Mouse (Mus musculus) limb, embryonic 12.5 days (tissue): ENCODE measurements around the gene Mecom. TPM values are rescaled to one million over a fixed set of nuclear protein-coding genes. Genes with fewer than 3 reads are reported as not detected.

ENCODE experiments used
- ATAC-seq: fragments of 200-750 bp; cut with Nextera tagmentation; 2 replicates; pipeline ENCODE4 v1.8.0; 2017; ENCODE audit warnings: low read depth, moderate TSS enrichment; ENCODE audit not compliant: insufficient number of reproducible peaks, insufficient read depth, low FRiP score, low TSS enrichment
- H3K27ac ChIP-seq: fragments of 300-500 bp; sonication (generic); 2 replicates; pipeline ENCODE4 v1.5.1; 2016; ENCODE audit warnings: mild to moderate bottlenecking, moderate library complexity
- H3K27me3 ChIP-seq: fragments of 300-500 bp; sonication (generic); 2 replicates; pipeline ENCODE4 v1.6.1; 2016; ENCODE audit warnings: mild to moderate bottlenecking, moderate library complexity
- H3K36me3 ChIP-seq: fragments of 300-500 bp; sonication (generic); 2 replicates; pipeline ENCODE4 v1.6.1; 2016; ENCODE audit warnings: mild to moderate bottlenecking, moderate library complexity
- H3K4me1 ChIP-seq: fragments of 300-500 bp; sonication (generic); replicated peaks from 2 replicates; pipeline ENCODE4 v1.6.1; 2016
- H3K4me2 ChIP-seq: fragments of 300-500 bp; sonication (generic); 2 replicates; pipeline ENCODE4 v1.6.1; 2016; ENCODE audit warnings: mild to moderate bottlenecking, moderate library complexity
- H3K4me3 ChIP-seq: fragments of 300-500 bp; sonication (generic); replicated peaks from 2 replicates; pipeline ENCODE4 v1.5.1; 2016; ENCODE audit warnings: mild to moderate bottlenecking
- H3K9ac ChIP-seq: fragments of 300-500 bp; sonication (generic); replicated peaks from 2 replicates; pipeline ENCODE4 v1.6.1; 2016; ENCODE audit warnings: mild to moderate bottlenecking, moderate library complexity
- H3K9me3 ChIP-seq: fragments of 300-500 bp; sonication (generic); 2 replicates; pipeline ENCODE4 v1.6.1; 2016; ENCODE audit warnings: mild to moderate bottlenecking, moderate library complexity
- WGBS: fragments of 180-500 bp; shearing (Covaris S2); methylation state at CpG from one replicate; pipeline ENCODE4 v1.1.7; 2016; 5-methylcytosine and 5-hydroxymethylcytosine counted together
- polyA plus RNA-seq: library from polyadenylated mRNA; unstranded; fragments of >200 nt; fragmentation: Nextera tagmentation; extraction: Ambion mirVana; gene quantifications from 2 replicates; pipeline ENCODE4 v1.2.1, GENCODE M21; 2016

Mecom gene
- polyA plus RNA-seq, 1 experiment from 2014 or later, result 187 TPM

DNA sequence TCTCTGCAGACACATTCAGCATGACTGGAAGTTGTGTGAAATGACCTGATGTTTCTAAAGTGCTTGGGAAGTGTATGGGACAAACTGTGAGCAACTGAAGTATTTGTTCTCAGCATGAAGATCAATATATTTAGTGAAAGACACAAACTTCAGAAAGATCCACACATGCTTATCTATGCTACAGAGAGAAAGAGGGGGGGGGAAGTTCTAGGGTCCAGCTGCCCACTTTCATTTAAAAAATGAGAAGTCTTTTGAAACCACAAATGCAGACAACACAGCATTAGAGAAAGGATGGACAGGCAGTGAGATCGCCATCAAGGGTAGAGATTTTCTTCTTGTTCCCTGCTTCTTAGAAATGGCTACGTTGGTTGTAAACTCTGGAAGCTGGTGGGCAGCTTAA, 404.4 kb downstream of the Mecom start:
- H3K4me2 ChIP-seq, result no peak overlapping the region

DNA sequence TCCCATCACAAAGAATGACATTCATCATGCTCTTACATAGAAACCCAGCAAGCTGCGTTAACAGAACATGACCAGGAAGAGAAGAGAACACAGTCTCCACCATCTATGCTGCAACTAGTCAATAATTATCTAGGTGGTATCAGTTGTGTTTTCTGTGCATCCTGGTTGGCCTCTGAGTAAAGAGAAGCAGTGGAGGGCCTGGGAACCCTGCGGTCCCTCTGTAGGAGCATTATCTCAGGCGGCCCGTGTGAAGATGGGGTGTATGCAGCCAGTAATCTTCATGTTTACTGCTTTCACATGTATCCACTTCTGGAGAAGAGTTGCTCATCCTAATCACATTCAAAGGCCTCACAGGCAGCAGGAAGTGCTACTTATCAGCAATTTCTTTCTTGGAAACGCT, 407.5 kb downstream of the Mecom start:
- peaks cover 48% of the 10 kb centered on the region for H3K4me1 ChIP-seq
- no peaks in the 10 kb centered on the region; the same call in 1 of the 2 replicates for H3K9me3 ChIP-seq
- no peaks in the 10 kb centered on the region for H3K27me3 ChIP-seq
- ATAC-seq, result no peak
- no peak overlapping the region for H3K4me2 ChIP-seq
- no peaks in the 10 kb centered on the region for H3K36me3 ChIP-seq
- H3K9ac ChIP-seq, result no peak overlapping the region
- H3K4me3 ChIP-seq, result no peak overlapping the region
- peak overlapping the region; percentile 86 for H3K27ac ChIP-seq
- WGBS, result 78% methylated on average over 5 of the region's 5 CpGs

More for the DNA sequence above, 404.4 kb downstream of the Mecom start:
- Histone ChIP-seq H3K9ac (no peak overlapping the region), H3K36me3 (no peaks in the 10 kb centered on the region), H3K4me3 (no peak overlapping the region), H3K9me3 (no peaks in the 10 kb centered on the region; the same call in 1 of the 2 replicates), H3K27ac (peak overlapping the region; percentile 62), H3K27me3 (no peaks in the 10 kb centered on the region), H3K4me1 (peaks cover 51% of the 10 kb centered on the region)
- WGBS, result 72% methylated on average over 2 of the region's 2 CpGs
- no peak for ATAC-seq

DNA sequence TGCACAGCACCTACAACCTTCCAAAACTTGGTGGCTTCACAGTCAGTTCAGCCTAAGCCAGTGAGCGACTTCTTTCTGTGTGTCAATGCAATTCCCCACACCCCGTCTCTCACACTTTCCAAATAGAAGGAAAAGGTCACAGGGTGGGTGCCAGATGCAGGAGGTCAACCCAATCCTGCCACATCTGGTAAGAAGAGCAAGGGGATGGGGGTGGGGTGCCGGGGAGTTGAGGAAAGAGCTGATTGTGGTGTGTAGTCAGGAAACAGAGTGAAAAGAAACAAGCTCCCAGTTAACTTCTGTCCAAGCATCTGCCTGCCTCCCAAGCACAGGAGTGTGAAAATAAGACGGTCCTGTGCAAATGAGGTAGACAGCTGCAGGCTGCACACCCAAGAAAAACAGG, 408.1 kb downstream of the Mecom start:
- H3K4me1 ChIP-seq, result peaks cover 42% of the 10 kb centered on the region
- H3K9me3 ChIP-seq, result no peaks in the 10 kb centered on the region; the same call in 1 of the 2 replicates
- H3K9ac ChIP-seq, result no peak overlapping the region
- no peak overlapping the region for H3K4me2 ChIP-seq
- no peaks in the 10 kb centered on the region for H3K36me3 ChIP-seq
- no peak for ATAC-seq
- no peaks in the 10 kb centered on the region for H3K27me3 ChIP-seq
- 20% methylated on average over 4 of the region's 4 CpGs for WGBS
- H3K27ac ChIP-seq, result peak overlapping the region; percentile 86
- H3K4me3 ChIP-seq, result no peak overlapping the region

GRCm38 (mm10) chr3:30138588-30138987, 409.2 kb downstream of the Mecom start:
- no peaks in the 10 kb centered on the region for H3K27me3 ChIP-seq
- 46% methylated on average over 6 of the region's 6 CpGs for WGBS
- H3K4me3 ChIP-seq, result no peak overlapping the region
- H3K9ac ChIP-seq, result no peak overlapping the region
- H3K4me1 ChIP-seq, result peaks cover 31% of the 10 kb centered on the region
- H3K36me3 ChIP-seq, result no peaks in the 10 kb centered on the region
- peak; percentile 71; the same call in 1 of the 2 replicates for ATAC-seq
- no peak overlapping the region for H3K4me2 ChIP-seq
- peak overlapping the region; percentile 86 for H3K27ac ChIP-seq
- no peaks in the 10 kb centered on the region; the same call in 1 of the 2 replicates for H3K9me3 ChIP-seq

GRCm38 (mm10) chr3:30135857-30136256, 412.0 kb downstream of the Mecom start:
- H3K36me3 ChIP-seq, result no peaks in the 10 kb centered on the region
- no peak overlapping the region for H3K4me2 ChIP-seq
- no peaks in the 10 kb centered on the region; the same call in 1 of the 2 replicates for H3K9me3 ChIP-seq
- no peak overlapping the region for H3K9ac ChIP-seq
- H3K27me3 ChIP-seq, result no peaks in the 10 kb centered on the region
- WGBS, result 89% methylated on average over 6 of the region's 6 CpGs
- no peak for ATAC-seq
- peaks cover 31% of the 10 kb centered on the region for H3K4me1 ChIP-seq
- no peak overlapping the region for H3K27ac ChIP-seq
- H3K4me3 ChIP-seq, result no peak overlapping the region

- Histone ChIP-seq H3K9ac (no peak overlapping the region), H3K27me3 (no peaks in the 10 kb centered on the region), H3K4me1 (peaks cover 30% of the 10 kb centered on the region), H3K36me3 (no peaks in the 10 kb centered on the region), H3K9me3 (no peaks in the 10 kb centered on the region; the same call in 1 of the 2 replicates), H3K4me2 (no peak overlapping the region), H3K27ac (no peak overlapping the region), H3K4me3 (no peak overlapping the region)
- ATAC-seq, result no peak
- 100% methylated on average over 1 of the region's 1 CpGs for WGBS
Observed at GRCm38 (mm10) chr3:30135119-30135518, 412.7 kb downstream of the Mecom start.

- H3K36me3 ChIP-seq, result no peaks in the 10 kb centered on the region
- H3K27ac ChIP-seq, result no peak overlapping the region
- no peak for ATAC-seq
- no peaks in the 10 kb centered on the region for H3K9me3 ChIP-seq
- no peak overlapping the region for H3K4me3 ChIP-seq
- no peak overlapping the region for H3K4me2 ChIP-seq
- peaks cover 10% of the 10 kb centered on the region for H3K4me1 ChIP-seq
- H3K27me3 ChIP-seq, result no peaks in the 10 kb centered on the region
- no peak overlapping the region for H3K9ac ChIP-seq
- 87% methylated on average over 3 of the region's 3 CpGs for WGBS
Observed at GRCm38 (mm10) chr3:30132981-30133380, 414.8 kb downstream of the Mecom start.

DNA sequence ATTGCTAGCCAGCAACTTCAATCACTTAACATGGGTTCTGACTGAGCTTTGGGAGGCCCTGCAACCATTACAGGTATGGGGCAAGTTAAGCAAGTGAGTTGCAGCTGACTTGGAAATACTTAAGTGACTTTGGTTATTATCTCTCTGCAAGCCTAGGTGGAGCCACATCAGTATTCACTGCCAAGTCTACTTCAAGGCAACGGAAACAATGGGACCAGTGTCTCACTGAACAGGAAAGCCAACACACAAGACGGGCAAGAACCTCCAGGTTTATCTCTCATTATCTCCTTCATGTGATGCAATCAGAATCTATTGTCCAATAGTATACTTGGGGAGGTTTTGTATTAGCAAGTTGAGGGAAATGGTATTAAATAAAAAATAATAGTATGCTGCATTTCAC, 415.4 kb downstream of the Mecom start:
- H3K27ac ChIP-seq, result no peak overlapping the region
- 90% methylated on average over 2 of the region's 2 CpGs for WGBS
- H3K4me1 ChIP-seq, result peaks cover 8% of the 10 kb centered on the region; the same call in 1 of the 2 replicates
- no peak for ATAC-seq
- H3K27me3 ChIP-seq, result no peaks in the 10 kb centered on the region
- H3K4me2 ChIP-seq, result no peak overlapping the region
- H3K36me3 ChIP-seq, result no peaks in the 10 kb centered on the region
- H3K9ac ChIP-seq, result no peak overlapping the region
- no peaks in the 10 kb centered on the region for H3K9me3 ChIP-seq
- no peak overlapping the region for H3K4me3 ChIP-seq

- WGBS, result 37% methylated on average over 4 of the region's 4 CpGs
- 0 out of 2 replicates have a peak overlapping the region, but pooled peaks have one; percentile 50 for H3K27ac ChIP-seq
- ATAC-seq, result no peak
- H3K4me3 ChIP-seq, result no peak overlapping the region
- H3K27me3 ChIP-seq, result no peaks in the 10 kb centered on the region
- H3K4me1 ChIP-seq, result peaks cover 8% of the 10 kb centered on the region; the same call in 1 of the 2 replicates
- no peak overlapping the region for H3K9ac ChIP-seq
- no peak overlapping the region for H3K4me2 ChIP-seq
- H3K36me3 ChIP-seq, result 0 out of 2 replicates have a peak, but pooled peaks cover 4% of the 10 kb centered on the region
- H3K9me3 ChIP-seq, result no peaks in the 10 kb centered on the region
Observed at GRCm38 (mm10) chr3:30130495-30130894, 417.3 kb downstream of the Mecom start.

DNA sequence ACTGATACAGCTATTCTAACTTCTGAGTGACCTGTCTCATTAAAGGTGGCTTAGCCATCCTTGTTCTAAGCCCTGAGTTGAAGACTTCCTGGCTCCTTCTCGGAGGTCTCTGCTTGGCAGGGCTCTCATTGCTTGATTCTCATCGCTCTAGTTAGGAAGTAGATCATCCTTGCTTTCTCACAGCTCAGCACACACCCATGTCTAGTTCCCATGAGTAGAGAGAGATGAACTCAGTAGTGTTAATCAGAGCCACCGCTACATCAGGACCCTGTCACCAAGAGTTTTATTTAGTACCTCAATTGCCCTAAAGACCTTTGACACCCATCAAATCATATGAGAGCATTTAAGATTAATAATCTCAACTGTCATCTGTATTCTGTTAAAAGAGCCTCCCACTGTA, 425.2 kb downstream of the Mecom start:
- H3K9ac ChIP-seq, result no peak overlapping the region
- 84% methylated on average over 3 of the region's 3 CpGs for WGBS
- H3K4me2 ChIP-seq, result no peak overlapping the region
- H3K27me3 ChIP-seq, result no peaks in the 10 kb centered on the region
- ATAC-seq, result no peak
- no peaks in the 10 kb centered on the region for H3K9me3 ChIP-seq
- H3K4me3 ChIP-seq, result no peak overlapping the region
- 0 out of 2 replicates have a peak, but pooled peaks cover 4% of the 10 kb centered on the region for H3K36me3 ChIP-seq
- H3K4me1 ChIP-seq, result peaks cover 9% of the 10 kb centered on the region
- no peak overlapping the region for H3K27ac ChIP-seq

DNA sequence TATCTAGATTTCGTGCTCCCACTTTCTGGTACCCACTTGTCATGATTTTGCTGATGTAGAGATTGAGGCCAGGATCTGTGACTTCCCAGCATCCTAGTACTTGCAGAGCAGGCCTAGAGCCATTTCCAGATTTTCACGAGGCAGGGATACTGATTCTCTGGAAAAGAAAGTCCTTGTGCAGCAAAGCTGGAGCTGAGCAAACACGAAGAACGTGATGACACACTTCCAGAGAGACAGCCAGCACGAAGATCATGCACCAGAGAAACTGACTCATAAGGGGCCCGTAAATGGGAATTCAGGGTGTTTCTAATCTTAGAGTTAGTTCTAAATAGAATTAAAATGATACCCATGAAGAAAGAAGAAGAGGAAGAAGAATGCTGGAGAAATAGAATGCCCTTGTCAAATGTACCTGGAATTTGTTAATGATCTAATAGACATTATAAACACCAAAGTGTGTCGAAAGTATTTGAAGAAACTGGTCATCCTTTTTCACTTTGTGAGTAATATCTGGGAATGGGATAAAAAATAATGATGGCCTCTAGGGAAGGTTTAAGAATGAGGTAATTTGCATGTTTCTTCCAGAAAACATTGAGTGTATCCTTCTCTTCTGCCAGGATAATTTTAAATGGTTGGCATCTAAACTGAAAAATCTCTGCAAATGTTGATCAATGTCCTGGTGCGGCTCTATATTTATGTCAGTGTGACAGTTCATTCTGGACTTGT, 426.9 kb downstream of the Mecom start:
- Histone ChIP-seq H3K4me2 (no peak overlapping the region), H3K9me3 (no peaks in the 10 kb centered on the region), H3K27ac (no peak overlapping the region), H3K4me3 (no peak overlapping the region), H3K27me3 (no peaks in the 10 kb centered on the region), H3K36me3 (0 out of 2 replicates have a peak, but pooled peaks cover under 1% of the 10 kb centered on the region), H3K4me1 (peaks cover 17% of the 10 kb centered on the region), H3K9ac (no peak overlapping the region)
- 88% methylated on average over 8 of the region's 8 CpGs for WGBS
- no peak for ATAC-seq
